ENCODE assay signal across 14 mouse cellular contexts in the genomic region with DNA sequence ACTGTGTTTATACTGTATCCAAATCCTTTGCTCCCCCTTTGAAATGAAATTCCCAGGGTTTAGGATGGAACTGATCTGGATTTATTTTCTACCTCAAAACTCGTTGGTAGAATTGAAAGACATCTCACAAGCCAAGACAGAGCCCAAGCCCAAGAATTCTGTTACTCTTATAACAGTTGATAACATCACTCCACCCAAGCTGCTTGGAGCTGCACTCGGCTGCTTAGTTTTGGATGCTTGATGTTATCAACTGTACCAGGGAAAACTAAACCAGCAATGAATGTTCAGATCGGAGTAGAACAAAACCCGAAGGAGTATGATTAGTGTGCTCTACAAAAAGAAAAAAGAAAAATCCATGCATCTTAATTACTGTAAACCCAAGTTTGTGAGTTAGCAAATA.
"Had no signal": no experiment of that assay in that cellular context is flagged by ENCODE, and none has a peak within 500 bp of the region (broad histone marks: within the 10 kb centered on the region; RNA-seq: fewer than 3 reads in every experiment).

No protein-coding gene starts in this region.

- H3K9ac ChIP-seq: lung, embryonic 14.5 days; midbrain, embryonic 12.5 days; midbrain, embryonic 15.5 days; neural tube, embryonic 12.5 days; stomach, embryonic 15.5 days had no signal

- H3K27me3 ChIP-seq: midbrain, embryonic 12.5 days; midbrain, embryonic 15.5 days; neural tube, embryonic 12.5 days; stomach, embryonic 15.5 days had no signal

- H3K27ac ChIP-seq: midbrain, embryonic 12.5 days; midbrain, embryonic 15.5 days; neural tube, embryonic 12.5 days; stomach, embryonic 15.5 days; stomach, postnatal 0 days had no signal

- H3K9me3 ChIP-seq: midbrain, embryonic 12.5 days; midbrain, embryonic 15.5 days; neural tube, embryonic 12.5 days; stomach, embryonic 15.5 days had no signal

- ATAC-seq: midbrain, embryonic 15.5 days had no signal

- H3K36me3 ChIP-seq: midbrain, embryonic 12.5 days; midbrain, embryonic 15.5 days; neural tube, embryonic 12.5 days; stomach, embryonic 15.5 days had no signal

- H3K4me3 ChIP-seq: midbrain, embryonic 12.5 days; midbrain, embryonic 15.5 days; neural tube, embryonic 12.5 days; stomach, embryonic 15.5 days had no signal

- DNase-seq: lung, adult 18-20 months; lung, embryonic 14.5 days; lung, postnatal 10 days; lung, postnatal 4 days; right cerebral cortex, postnatal 14 days; thymus, adult 2 months; thymus, postnatal 25 days; thymus, postnatal 4 days had no signal

- H3K4me1 ChIP-seq: midbrain, embryonic 12.5 days; midbrain, embryonic 15.5 days; neural tube, embryonic 12.5 days; stomach, embryonic 15.5 days had no signal

- H3K4me2 ChIP-seq: liver, embryonic 11.5 days; lung, embryonic 14.5 days; midbrain, embryonic 12.5 days; midbrain, embryonic 15.5 days; neural tube, embryonic 12.5 days; stomach, embryonic 15.5 days had no signal
